Mouse (Mus musculus) heart, postnatal 36 days (tissue): ENCODE measurements around the gene Zfp189. TPM values are rescaled to one million over a fixed set of nuclear protein-coding genes. Genes with fewer than 3 reads are reported as not detected.
A peak's percentile ranks its signal among the peaks of the same experiment; 100 is the strongest.
"Not testable (repeated sequence)": the region's sequence is repeated elsewhere in the genome, so short reads cannot be mapped to it uniquely, and the experiment has no call there.

Experiments
- DNase-seq, 2 experiments: peaks; one replicate each; pipeline ENCODE4 v3.0.0; 2021 to 2022
- intact Hi-C: fragments of 180-260 bp; cut with DNase I; formaldehyde crosslinking; loops from one replicate; pipeline ENCODE4 v1.15.1; 2025
- total RNA-seq, 2 experiments: library from RNA; stranded (reverse); gene quantifications; 2 replicates each; pipeline ENCODE4 v1.2.3; 2021

The Zfp189 gene
- total RNA-seq: 1 to 10 TPM; 5.4 to 6.0 TPM

DNA sequence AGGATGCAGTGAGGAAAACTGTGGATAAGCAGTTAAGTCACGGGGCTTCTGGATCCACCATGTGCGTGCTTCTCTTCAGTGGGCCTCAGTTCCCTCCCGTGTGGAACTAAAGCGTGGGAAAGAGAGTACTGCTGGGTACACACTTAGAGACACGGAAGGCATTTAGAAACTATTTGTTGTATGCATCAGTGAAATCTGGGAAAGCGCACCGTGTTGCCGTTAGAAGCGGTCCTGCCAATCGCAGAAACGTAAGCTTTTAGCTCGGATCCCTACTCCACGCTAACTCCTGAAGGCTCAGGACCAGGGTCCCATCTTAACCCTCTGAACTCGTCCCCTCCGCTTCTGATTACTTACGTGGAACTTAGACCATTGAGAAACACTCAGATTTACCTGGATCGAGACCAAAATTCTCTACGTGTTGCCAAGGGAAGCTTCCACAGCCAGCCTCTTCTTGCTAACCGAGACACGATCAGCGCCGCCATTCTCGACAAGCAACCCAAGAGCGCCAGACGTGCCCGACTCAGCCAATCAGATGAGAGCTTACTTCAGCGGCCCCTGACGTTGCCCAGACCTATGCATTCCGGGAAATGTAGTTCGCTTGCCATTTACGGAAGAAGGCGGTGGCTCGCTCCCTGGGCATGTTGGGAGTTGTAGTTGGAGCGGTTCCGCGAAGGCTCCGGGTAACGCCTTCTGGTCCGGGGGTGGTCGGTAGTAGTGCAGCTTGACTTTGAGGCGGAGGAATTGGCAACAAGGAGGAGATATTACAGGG, at the start of gene Zfp189, which contains the start of gene Mrpl50:
Gene Zfp189, plus strand, starts transcription at position 605 of the 769 bp plus-strand sequence.
Gene Mrpl50, minus strand, starts transcription at position 522 of the 769 bp plus-strand sequence.
- intact Hi-C loops: loop anchor here (2.0 kb wide), 1 partner anchor 110 kb away; no protein-coding TSS in a partner anchor
- DNase-seq: peak; percentile 88

- intact Hi-C loops: no loop called here
- no peak for DNase-seq
Observed at GRCm38 (mm10) chr4:49473435-49474100, 47.4 kb upstream of the Zfp189 start, which contains the start of gene Acnat1. TSS of gene Acnat1 (minus strand) at chr4:49473912.

GRCm38 (mm10) chr4:49474583-49474982, 46.4 kb upstream of the Zfp189 start:
- intact Hi-C loops: no loop called here
- DNase-seq: no peak

- intact Hi-C loops: no loop called here
- DNase-seq: no peak
Observed at GRCm38 (mm10) chr4:49478118-49478877, 42.7 kb upstream of the Zfp189 start.

DNA sequence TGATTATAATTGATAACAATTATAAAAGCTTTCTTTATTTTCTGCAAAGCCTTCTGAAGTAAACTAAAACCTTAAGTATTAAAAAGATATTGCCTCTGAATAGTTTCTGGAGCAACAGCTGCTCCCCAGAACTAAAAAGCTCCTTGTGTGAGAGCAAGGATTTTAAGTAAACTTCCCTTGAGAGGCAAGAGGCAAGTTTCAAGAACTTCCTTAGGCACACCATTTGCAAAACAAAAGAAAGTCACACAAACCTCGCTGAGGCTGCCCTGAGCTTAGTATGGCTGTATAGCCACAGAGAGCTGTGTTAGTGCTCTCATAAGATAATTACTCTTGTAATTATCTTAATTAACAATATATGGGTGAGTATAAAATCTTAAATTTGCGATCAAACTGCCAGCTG, 41.9 kb upstream of the Zfp189 start:
- DNase-seq, intact Hi-C loops: not testable (repeated sequence)

- DNase-seq: no peak
Observed at GRCm38 (mm10) chr4:49480104-49480760, 40.7 kb upstream of the Zfp189 start.

DNA sequence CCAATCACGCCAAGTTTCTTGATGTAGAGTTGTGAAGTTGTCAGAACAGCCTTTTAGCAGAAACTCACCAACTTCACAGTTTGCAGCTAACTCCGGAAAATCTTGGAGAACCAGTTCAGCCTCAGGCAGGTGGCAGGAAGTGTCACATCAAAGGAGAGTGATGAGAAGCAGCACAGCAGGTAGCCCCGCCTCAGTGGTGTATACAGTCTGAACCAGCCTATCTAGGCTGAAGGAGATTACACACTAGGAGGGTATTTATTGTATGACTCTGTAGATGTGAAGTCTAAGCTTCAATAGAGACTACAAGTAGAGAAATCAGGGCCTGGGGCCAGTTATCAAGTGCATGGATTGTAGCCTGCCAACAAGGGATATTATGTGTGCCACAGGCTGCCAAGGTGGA, 40.1 kb upstream of the Zfp189 start:
- DNase-seq: no peak
- intact Hi-C loops: no loop called here

More at GRCm38 (mm10) chr4:49480104-49480760, 40.7 kb upstream of the Zfp189 start:
- intact Hi-C loops: no loop called here

DNA sequence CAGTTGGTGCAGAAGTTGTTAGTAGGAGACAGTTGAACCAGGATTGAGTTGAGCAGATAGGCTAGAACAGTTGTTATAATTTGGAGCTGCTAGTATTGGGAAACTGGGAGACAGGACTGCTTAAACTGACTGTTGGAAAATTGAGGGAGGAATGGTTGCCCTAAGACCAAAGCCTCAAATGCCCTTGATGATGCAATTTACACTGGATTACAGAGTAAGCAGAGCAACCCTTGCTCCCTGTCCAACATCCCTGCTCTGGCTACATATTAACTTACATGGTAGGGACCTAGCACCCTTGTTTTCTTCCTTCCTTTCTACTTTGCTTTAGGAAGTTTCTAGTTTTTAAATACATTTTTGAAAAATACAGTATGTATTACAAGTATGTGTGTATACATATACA, 35.5 kb upstream of the Zfp189 start:
- intact Hi-C loops: no loop called here
- DNase-seq: no peak

GRCm38 (mm10) chr4:49485934-49486650, 34.9 kb upstream of the Zfp189 start:
- intact Hi-C loops: not testable (repeated sequence)

GRCm38 (mm10) chr4:49503563-49503962, 17.4 kb upstream of the Zfp189 start:
- intact Hi-C loops: no loop called here
- no peak for DNase-seq

More at GRCm38 (mm10) chr4:49485934-49486650, 34.9 kb upstream of the Zfp189 start:
- DNase-seq: not testable (repeated sequence)

DNA sequence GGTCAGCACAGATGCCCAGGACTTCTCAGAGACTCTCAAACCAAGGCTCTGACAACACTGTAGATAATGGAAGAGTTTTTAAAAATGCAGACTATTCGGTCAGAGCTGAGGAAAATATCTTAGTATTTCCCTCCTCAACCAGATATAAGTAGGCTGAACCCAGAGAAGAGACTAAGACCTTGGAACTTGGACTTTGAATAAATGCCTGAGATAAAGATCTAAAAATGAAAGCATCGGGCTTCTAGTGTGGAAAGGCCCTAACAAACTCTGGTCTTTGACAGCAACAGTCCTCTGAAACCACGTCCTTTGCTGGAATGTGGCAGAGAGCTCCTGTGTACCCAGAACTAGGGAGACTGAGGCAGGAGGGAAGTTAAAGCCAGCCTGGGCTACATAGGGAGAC, 14.6 kb upstream of the Zfp189 start, which contains the start of gene Baat:
Gene Baat, minus strand, starts transcription at position 172 of the 400 bp plus-strand sequence.
- no peak for DNase-seq
- intact Hi-C loops: no loop called here

DNA sequence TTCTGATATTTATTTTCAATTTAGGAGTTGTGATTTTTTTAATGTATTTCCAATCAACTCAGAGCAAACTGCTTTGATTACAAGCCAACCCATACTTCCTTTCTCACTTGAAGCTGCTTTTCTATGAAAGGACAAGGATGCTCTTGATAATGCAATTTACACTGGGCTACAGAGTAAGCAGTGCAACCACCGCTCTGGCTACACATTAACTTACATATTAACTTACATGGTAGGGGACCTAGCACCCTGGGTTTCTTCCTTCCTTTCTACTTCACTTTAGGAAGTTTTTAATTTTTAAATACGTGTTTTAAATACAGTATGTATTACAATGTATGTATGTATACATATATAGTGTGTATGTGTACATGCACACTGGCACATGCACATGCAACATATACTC, 11.8 kb upstream of the Zfp189 start:
- intact Hi-C loops: no loop called here
- DNase-seq: no peak

- intact Hi-C loops: not testable (repeated sequence)
Observed at GRCm38 (mm10) chr4:49510236-49510835, 10.6 kb upstream of the Zfp189 start.

DNA sequence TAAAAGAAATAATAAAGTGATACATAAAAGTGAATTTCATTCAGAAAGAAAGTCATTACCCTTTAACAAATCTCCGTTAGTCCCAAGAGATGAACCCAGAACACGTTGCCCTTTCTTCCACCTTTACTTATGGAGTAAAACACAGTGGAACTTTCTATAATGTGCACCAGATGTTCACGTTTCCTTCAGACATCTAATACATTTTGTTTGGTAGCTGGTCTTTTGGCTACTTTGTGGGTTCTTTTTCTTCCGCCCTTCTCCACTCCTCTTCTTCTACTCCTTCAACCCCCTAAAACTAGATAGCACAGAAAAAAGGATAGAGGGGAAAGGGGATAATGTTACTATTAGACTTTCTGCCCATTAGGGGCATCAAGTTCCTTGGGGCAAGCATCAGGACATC, 8.3 kb upstream of the Zfp189 start:
- DNase-seq: no peak
- intact Hi-C loops: no loop called here

More at GRCm38 (mm10) chr4:49510236-49510835, 10.6 kb upstream of the Zfp189 start:
- DNase-seq: not testable (repeated sequence)

GRCm38 (mm10) chr4:49514441-49514840, 6.5 kb upstream of the Zfp189 start:
- DNase-seq: no peak
- intact Hi-C loops: no loop called here

DNA sequence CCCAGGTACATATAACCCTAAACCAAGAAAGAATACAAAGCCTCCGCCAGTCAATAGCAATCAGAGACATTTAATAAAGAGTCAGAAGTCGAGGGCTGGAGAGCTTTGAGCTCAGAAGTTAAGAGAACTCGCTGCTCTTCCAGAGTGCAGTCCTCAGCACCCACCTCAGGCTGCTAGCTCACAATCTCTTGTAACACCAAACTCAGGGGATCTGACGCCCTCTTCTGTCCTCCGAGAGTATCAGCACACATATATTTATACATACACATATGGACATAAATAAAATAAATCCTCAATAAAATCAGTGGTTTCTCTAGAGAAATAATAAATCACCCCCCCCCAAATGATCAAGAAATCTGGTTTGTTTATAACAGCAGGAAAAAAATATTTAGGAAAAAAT, 1.5 kb upstream of the Zfp189 start:
- DNase-seq: no peak
- intact Hi-C loops: no loop called here

- no peak for DNase-seq
- intact Hi-C loops: loop anchor here (2.0 kb wide), 1 partner anchor 109 kb away; no protein-coding TSS in a partner anchor
Observed at GRCm38 (mm10) chr4:49521346-49521745, 370 bp downstream of the Zfp189 start.

DNA sequence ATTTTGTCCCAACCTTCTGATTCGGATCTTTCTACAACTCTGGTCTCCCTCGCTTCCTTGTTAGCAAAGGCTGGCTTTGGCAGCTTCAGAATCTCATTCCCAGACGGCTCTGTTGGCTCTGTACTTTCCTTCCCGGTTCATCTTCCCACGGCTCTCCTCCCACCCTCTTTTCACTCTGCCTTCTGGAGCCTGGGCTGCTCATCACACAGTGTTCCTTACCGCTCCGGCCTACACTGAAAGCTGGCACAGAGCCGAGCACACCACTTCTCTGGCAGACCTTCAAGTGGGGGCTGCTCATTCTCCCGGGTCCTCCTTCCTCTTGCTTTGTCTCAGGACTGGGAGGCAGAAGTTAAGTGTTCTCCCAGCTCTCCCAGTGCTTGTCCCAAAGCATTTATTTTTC, 1.6 kb downstream of the Zfp189 start:
- intact Hi-C loops: no loop called here
- peak; percentile 23 to 33 for DNase-seq

DNA sequence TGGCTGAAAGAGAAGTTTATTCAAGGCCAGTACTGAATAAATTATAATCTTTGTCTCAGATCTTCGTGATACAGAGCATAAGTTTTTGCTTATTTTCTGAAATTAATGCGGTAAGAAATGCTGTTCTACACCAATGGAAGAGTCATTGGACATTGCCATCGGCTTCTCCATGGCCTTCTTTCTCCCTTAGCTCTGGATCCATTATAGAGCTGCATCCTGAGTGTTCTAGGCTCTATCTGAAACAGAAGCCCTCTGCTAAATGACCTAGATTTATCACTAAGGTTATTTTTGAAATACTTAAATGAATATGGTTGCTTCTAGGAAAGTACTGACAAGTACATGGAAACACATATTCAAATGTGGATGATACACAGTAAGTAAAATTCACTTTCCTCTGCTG, 14.1 kb downstream of the Zfp189 start:
- intact Hi-C loops: no loop called here

More for the DNA sequence above, 14.1 kb downstream of the Zfp189 start:
- DNase-seq: no peak
